Mouse (Mus musculus) intestine, embryonic 14.5 days (tissue): ENCODE data around the gene Zbtb7b. TPM values are rescaled to one million over a fixed set of nuclear protein-coding genes. Genes with fewer than 3 reads are reported as not detected.
"Not testable (repeated sequence)": the region's sequence is repeated elsewhere in the genome, so short reads cannot be mapped to it uniquely, and the experiment has no call there.

Source experiments
- ATAC-seq: fragments of 200-750 bp; cut with Nextera tagmentation; replicated peaks from 2 replicates; pipeline ENCODE4 v1.8.0; 2017; ENCODE audit warnings: low read depth, moderate number of reproducible peaks, moderate TSS enrichment, moderate library complexity; ENCODE audit not compliant: low FRiP score, low TSS enrichment
- DNase-seq: peaks from one replicate; pipeline ENCODE4 v3.0.0-alpha.2; 2018; ENCODE audit warnings: low spot score
- H3K27ac ChIP-seq: fragments of 300-500 bp; sonication (generic); 2 replicates; pipeline ENCODE4 v1.5.1; 2014; ENCODE audit warnings: low read depth, mild to moderate bottlenecking, control low read depth
- H3K27me3 ChIP-seq: fragments of 300-500 bp; sonication (generic); replicated peaks from 2 replicates; pipeline ENCODE4 v1.6.1; 2014; ENCODE audit warnings: low read length, control low read depth; ENCODE audit not compliant: control insufficient read depth, insufficient read depth
- H3K36me3 ChIP-seq: fragments of 300-500 bp; sonication (generic); 2 replicates; pipeline ENCODE4 v1.6.1; 2014; ENCODE audit warnings: low read length, control low read depth; ENCODE audit not compliant: control insufficient read depth, insufficient read depth
- H3K4me1 ChIP-seq: fragments of 300-500 bp; sonication (generic); replicated peaks from 2 replicates; pipeline ENCODE4 v1.6.1; 2014; ENCODE audit warnings: low read length, control low read depth, mixed read lengths; ENCODE audit not compliant: control insufficient read depth, insufficient read depth
- H3K4me2 ChIP-seq: fragments of 300-500 bp; sonication (generic); 2 replicates; pipeline ENCODE4 v1.6.1; 2014; ENCODE audit warnings: low read length
- H3K4me3 ChIP-seq: fragments of 300-500 bp; sonication (generic); 2 replicates; pipeline ENCODE4 v1.5.1; 2014; ENCODE audit warnings: low read depth, low read length, control low read depth, mixed read lengths
- H3K9ac ChIP-seq: fragments of 300-500 bp; sonication (generic); 2 replicates; pipeline ENCODE4 v1.6.1; 2014; ENCODE audit warnings: mild to moderate bottlenecking, low read length
- H3K9me3 ChIP-seq: fragments of 300-500 bp; sonication (generic); 2 replicates; pipeline ENCODE4 v1.6.1; 2016; ENCODE audit warnings: low read length, control low read depth; ENCODE audit not compliant: control insufficient read depth
- WGBS: fragments of 180-500 bp; shearing (Covaris S2); extraction: QIAGEN DNeasy Blood & Tissue Kit; methylation state at CpG from one replicate; pipeline ENCODE4 v1.1.7; 2014; 5-methylcytosine and 5-hydroxymethylcytosine counted together
- polyA plus RNA-seq: library from polyadenylated mRNA; unstranded; fragments of >200 nt; fragmentation: Nextera tagmentation; extraction: Ambion mirVana; gene quantifications from 2 replicates; pipeline ENCODE4 v1.2.1, GENCODE M21; 2014

The Zbtb7b gene
- polyA plus RNA-seq, 1 experiment from 2014 or later, result 4.7 TPM

- Histone ChIP-seq H3K4me1 (peaks cover 10% of the 10 kb centered on the region), H3K4me2 (peak within 1 kb of the TSS; percentile 71), H3K27ac (peak within 1 kb of the TSS; percentile 86), H3K9me3 (no peaks in the 10 kb centered on the region), H3K36me3 (peaks cover 64% of the 10 kb centered on the region), H3K4me3 (peak within 1 kb of the TSS; percentile 98), H3K27me3 (no peaks in the 10 kb centered on the region), H3K9ac (peak within 1 kb of the TSS; percentile 90)
- ATAC-seq (peak; percentile 97), DNase-seq (peak; percentile 94)
- WGBS, result 2% methylated on average over 62 of the region's 68 CpGs
These were observed 35.9 kb upstream of the Zbtb7b start, which contains the start of gene Pygo2 for GRCm38 (mm10) chr3:89430171-89431159. Gene Pygo2, plus strand, starts transcription at chr3:89430214.

- H3K9me3 ChIP-seq, result not testable (repeated sequence)
- WGBS, result 93% methylated on average over 7 of the region's 7 CpGs
These were observed 34.4 kb upstream of the Zbtb7b start for GRCm38 (mm10) chr3:89429021-89429420.

GRCm38 (mm10) chr3:89425876-89426275, 31.3 kb upstream of the Zbtb7b start:
- H3K9ac ChIP-seq, result no peak overlapping the region
- no peaks in the 10 kb centered on the region for H3K27me3 ChIP-seq
- no peaks in the 10 kb centered on the region for H3K9me3 ChIP-seq
- H3K4me3 ChIP-seq, result no peak overlapping the region
- WGBS, result 90% methylated on average over 4 of the region's 4 CpGs
- no peak overlapping the region for H3K27ac ChIP-seq
- H3K4me1 ChIP-seq, result peaks cover 32% of the 10 kb centered on the region
- H3K36me3 ChIP-seq, result peaks cover 45% of the 10 kb centered on the region
- ATAC-seq, result no peak
- H3K4me2 ChIP-seq, result no peak overlapping the region
- DNase-seq, result no peak

More at GRCm38 (mm10) chr3:89429021-89429420, 34.4 kb upstream of the Zbtb7b start:
- not testable (repeated sequence) for H3K4me2 ChIP-seq, H3K27me3 ChIP-seq, H3K4me3 ChIP-seq, H3K9ac ChIP-seq, ATAC-seq, DNase-seq, H3K27ac ChIP-seq
- peaks cover 60% of the 10 kb centered on the region for H3K36me3 ChIP-seq
- peaks cover 19% of the 10 kb centered on the region for H3K4me1 ChIP-seq

GRCm38 (mm10) chr3:89425141-89425525, 30.6 kb upstream of the Zbtb7b start:
- no peak overlapping the region for H3K4me3 ChIP-seq
- peaks cover 38% of the 10 kb centered on the region for H3K4me1 ChIP-seq
- no peak overlapping the region for H3K4me2 ChIP-seq
- no peak overlapping the region for H3K9ac ChIP-seq
- peaks cover 45% of the 10 kb centered on the region for H3K36me3 ChIP-seq
- no peak for ATAC-seq
- 84% methylated on average over 5 of the region's 5 CpGs for WGBS
- no peak for DNase-seq
- no peaks in the 10 kb centered on the region for H3K27me3 ChIP-seq
- no peaks in the 10 kb centered on the region for H3K9me3 ChIP-seq
- H3K27ac ChIP-seq, result no peak overlapping the region

- Histone ChIP-seq H3K27me3 (no peaks in the 10 kb centered on the region), H3K4me2 (no peak overlapping the region), H3K4me1 (peaks cover 38% of the 10 kb centered on the region), H3K9me3 (no peaks in the 10 kb centered on the region), H3K4me3 (no peak overlapping the region), H3K36me3 (peaks cover 45% of the 10 kb centered on the region), H3K27ac (no peak overlapping the region; the same call in 1 of the 2 replicates), H3K9ac (no peak overlapping the region)
- WGBS, result 77% methylated on average over 5 of the region's 5 CpGs
- ATAC-seq, result no peak
- no peak for DNase-seq
These were observed 30.0 kb upstream of the Zbtb7b start for GRCm38 (mm10) chr3:89424416-89425140.

GRCm38 (mm10) chr3:89422556-89423205, 28.1 kb upstream of the Zbtb7b start:
- Histone ChIP-seq H3K27me3 (no peaks in the 10 kb centered on the region), H3K9me3 (no peaks in the 10 kb centered on the region), H3K4me2 (peak overlapping the region; percentile 98), H3K4me3 (peak overlapping the region; percentile 53), H3K36me3 (peaks cover 36% of the 10 kb centered on the region), H3K9ac (no peak overlapping the region), H3K4me1 (peaks cover 38% of the 10 kb centered on the region), H3K27ac (0 out of 2 replicates have a peak overlapping the region, but pooled peaks have one; percentile 14)
- ATAC-seq (no peak), DNase-seq (no peak)
- WGBS, result 67% methylated on average over 6 of the region's 6 CpGs

- Histone ChIP-seq H3K36me3 (peaks cover 28% of the 10 kb centered on the region), H3K4me2 (peak overlapping the region; percentile 98), H3K27ac (peak overlapping the region; percentile 98), H3K27me3 (no peaks in the 10 kb centered on the region), H3K9me3 (no peaks in the 10 kb centered on the region), H3K4me3 (peak overlapping the region; percentile 53), H3K9ac (peak overlapping the region; percentile 61), H3K4me1 (peaks cover 41% of the 10 kb centered on the region)
- DNase-seq, result peak; percentile 61
- 9% methylated on average over 22 of the region's 22 CpGs for WGBS
- ATAC-seq, result no peak
These were observed 27.4 kb upstream of the Zbtb7b start for GRCm38 (mm10) chr3:89421810-89422473.
